Mouse (Mus musculus): ENCODE results near the gene Tmem150b. TPM values are rescaled to one million over a fixed set of nuclear protein-coding genes. Genes with fewer than 3 reads are reported as not detected.

Gene Tmem150b
- 8.1 TPM for polyA plus RNA-seq (2015; fragmentation: Illumina TruSeq; extraction: RNeasy Lipid Tissue Mini Kit (QIAGEN cat#74804); ENCODE audit: insufficient read depth, low replicate concordance)

DNA sequence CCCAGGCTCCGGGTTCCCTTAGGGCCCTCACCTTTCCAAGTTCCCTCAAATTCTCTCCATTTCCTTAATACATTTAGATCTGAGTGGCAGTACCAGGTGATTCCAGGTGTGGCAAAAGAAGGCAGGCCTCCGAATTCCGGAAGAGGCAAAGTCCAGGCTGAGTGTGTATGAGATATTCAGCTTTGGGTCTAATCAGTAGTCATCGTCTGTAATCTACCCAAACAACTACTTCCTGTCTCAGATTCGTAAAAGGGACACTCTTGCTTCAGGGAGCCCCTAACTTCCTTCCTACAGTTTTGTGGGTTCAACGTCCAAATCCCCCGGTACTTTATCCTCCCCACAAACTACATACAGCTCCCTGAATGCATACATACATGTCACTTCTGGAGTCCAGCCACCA, at the start of gene Tmem150b:
Tmem150b (minus strand) TSS at position 81 of the 400 bp plus-strand sequence.

DNA sequence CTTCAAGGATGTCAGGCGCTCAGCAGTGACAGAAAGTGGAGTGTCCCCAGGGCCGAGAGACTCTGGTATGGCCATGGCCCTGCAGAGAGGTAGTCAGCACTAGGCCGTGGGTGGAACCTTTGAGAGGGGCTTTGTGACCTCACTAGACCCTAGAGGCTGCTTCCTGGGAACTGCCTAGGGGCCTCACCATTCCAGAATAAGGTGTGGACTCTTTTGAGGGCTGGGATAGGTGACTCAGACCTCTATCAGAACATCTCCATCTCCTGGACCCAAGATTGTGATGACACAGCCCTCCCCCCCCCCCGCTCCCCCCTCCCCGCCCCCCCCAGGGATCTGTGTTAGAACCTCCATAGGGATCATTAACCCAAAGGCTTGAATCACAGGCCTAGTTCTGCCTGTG, 46.2 kb upstream of the Tmem150b start, which contains the start of gene Fam71e2:
Fam71e2 (minus strand) TSS at position 101 of the 400 bp plus-strand sequence.

DNA sequence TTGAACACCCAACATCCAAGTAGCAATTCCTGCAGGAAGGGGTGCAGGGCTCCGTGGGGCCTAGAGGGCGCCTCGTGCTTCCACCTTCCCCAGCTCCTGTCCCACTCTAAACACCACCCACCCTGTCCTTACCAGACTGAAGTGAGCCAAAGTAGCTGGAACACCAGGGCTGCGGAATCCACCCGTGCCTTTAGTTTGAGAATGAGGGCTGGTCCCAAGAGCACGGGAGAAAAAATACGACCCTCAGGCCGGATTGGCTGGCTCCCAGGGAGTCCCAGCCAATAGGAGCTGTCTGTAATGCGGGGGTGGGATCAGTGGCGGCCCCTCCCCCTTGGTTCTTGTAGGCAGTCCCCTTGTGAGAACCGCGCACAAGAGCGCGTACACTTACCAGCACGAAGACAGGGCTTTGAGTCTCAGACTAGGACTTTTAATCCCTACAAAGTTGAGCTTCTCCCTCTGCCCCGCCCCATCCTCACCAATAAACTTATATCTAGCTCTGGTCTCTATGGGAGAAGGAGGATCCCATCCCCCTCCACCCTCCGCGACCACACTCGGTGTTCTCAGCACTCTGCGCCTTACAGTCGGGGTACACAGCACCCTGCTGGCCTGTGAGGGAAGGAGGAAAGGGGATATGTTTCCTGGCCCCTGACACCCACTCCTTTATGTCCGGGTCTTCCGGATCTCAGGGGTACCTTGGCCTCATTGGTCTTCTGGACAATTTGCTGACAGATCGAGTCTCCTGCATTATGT, 27.9 kb upstream of the Tmem150b start, which contains the start of gene Cox6b2:
Cox6b2 (minus strand) TSS at position 274 of the 750 bp plus-strand sequence.

DNA sequence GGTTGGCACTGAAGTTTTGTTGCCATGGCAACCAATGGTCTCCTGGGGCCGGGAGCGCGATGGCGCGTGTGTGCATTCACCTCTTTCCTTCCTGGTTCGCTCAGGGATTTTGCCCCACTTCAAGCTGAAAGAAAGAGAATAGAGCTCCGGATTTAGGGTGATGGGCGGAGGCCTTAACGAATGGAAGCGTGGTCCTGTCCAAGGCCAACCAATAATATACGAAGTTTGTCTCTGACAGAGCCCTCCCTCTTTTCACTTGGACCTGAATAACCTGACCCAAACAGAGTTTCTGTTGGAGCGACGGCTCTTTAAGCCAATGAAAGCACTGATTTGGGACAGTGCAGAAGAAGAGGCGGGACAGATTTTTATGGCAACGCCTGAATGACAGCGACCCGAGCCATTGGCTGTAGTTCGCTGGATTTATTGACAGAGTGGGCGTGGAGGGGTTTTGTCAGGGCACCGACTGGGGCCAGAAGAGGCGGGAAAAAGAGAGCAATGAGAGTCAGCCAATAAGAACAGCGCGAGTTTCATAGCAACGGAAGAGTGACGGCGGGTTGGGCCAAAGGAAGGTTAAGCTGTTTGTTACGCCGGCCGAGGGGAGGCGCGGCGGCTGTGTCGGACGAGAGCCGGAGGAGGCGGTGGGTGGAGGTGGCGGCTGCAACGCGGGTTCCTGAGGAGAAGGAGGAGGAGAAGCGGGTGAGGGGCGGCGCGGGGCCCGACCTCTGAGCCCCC, 14.7 kb upstream of the Tmem150b start, which contains the start of gene Kmt5c:
Kmt5c (plus strand) TSS at position 572 of the 732 bp plus-strand sequence.

DNA sequence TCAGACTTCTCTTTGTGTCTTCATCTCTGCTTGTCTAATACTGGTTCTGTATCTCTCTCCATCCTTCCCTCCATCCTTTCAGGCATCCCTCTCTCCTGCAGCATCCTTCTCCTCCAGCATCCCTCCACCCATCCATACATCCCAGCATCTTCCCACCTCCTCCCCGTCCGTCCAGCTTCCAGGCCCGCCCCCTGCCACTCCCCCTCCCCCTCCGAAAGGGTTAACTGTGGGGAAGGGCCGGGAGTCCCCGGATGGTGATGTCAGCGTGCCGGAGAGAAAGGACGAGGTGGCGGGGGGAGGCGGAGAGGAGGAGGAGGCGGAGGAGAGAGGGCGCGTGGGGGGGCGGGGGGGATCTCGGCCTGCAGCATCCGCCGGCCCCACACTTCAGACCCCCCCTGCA, 34.7 kb downstream of the Tmem150b start, which contains the start of gene Brsk1:
Brsk1 (plus strand) TSS at position 218 of the 400 bp plus-strand sequence.

DNA sequence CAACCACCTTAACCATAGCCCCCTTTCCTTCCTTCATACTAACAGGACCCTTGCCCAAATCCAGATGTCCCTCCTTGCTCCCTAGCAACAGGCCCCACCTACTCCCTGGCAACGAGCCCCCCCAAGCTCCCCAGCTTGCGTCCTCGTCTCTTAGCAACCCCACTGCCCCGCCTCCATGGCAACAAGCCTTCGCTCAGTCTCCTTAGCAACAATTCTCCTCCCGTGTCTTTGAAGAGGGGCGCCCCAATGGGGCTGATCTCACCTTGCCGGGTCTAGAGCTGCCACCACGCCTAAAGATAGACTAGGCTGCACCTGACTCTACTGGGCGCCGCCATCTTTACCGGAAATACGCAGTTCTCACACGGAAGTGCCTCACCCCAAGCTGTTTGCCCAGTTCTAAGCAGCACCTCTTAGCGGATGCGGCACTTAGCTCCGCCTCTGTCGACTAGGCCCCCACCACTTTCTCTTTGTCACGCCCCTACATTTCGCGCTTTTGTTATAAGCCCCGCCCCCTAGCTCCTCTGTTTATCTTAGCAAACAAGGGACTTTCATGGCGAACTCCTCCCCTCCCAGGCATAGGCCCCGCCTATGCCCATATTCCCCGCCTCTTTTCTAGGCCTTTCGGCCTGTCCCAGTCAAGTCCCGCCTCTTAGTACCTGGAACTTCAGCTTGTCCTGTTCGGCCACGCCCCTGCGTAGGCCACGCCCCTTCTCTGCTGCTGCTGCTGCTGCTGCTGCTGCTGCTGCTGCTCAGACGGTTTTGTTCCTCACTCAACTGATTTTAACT, 40.2 kb downstream of the Tmem150b start, which contains the start of gene Hspbp1:
Hspbp1 (minus strand) TSS at position 437 of the 786 bp plus-strand sequence.

DNA sequence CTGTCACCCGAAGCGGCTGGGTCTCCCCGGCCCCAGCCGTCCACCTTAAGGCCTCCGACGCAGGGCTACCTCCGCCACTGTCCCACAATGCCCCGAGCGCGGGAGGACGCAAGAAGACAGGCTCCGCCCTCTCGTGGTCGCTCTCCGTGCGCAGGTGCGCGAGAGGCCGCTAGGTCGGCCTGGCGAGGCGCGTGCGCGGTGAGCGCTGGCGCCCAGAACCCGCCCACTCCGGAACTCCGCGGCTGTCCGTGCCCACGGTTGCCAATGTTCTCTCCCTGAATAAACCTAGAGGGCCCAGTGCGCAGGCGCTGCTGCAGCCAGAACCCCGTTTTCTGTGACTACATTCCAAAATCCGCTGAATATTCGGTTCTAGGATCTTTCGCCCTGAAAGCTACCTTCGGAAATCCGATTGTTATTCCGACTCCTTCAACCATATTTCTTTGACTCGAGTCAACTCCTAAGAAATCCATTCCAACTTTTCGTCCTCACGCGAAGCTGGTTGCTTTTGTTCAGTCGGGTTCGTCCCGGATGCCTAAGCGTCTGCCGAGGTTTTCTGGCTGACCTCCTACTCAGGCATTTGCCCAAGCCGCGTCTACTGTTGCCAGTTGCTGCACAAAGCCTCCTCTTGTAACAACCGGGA, 66.0 kb downstream of the Tmem150b start, which contains the start of gene Ppp6r1:
Ppp6r1 (minus strand) TSS at position 108 of the 640 bp plus-strand sequence.

Other genes with a start within 250 kb of the Tmem150b start
- gene Ppp1r12c, start 223.6 kb downstream of the Tmem150b start, polyA plus RNA-seq (2015; fragmentation: Illumina TruSeq; extraction: RNeasy Lipid Tissue Mini Kit (QIAGEN cat#74804); ENCODE audit: insufficient read depth, low replicate concordance), result 152 TPM
- gene Tnnt1, start 208.9 kb downstream of the Tmem150b start, polyA plus RNA-seq (2015; fragmentation: Illumina TruSeq; extraction: RNeasy Lipid Tissue Mini Kit (QIAGEN cat#74804); ENCODE audit: insufficient read depth, low replicate concordance), result 4.6 TPM
- 7.0 TPM for gene Tnni3, start 201.0 kb downstream of the Tmem150b start, polyA plus RNA-seq (2015; fragmentation: Illumina TruSeq; extraction: RNeasy Lipid Tissue Mini Kit (QIAGEN cat#74804); ENCODE audit: insufficient read depth, low replicate concordance)
- gene Dnaaf3, start 192.8 kb downstream of the Tmem150b start, polyA plus RNA-seq (2015; fragmentation: Illumina TruSeq; extraction: RNeasy Lipid Tissue Mini Kit (QIAGEN cat#74804); ENCODE audit: insufficient read depth, low replicate concordance), result 2.6 TPM
- 0.18 TPM for gene Syt5, start 177.7 kb downstream of the Tmem150b start, polyA plus RNA-seq (2015; fragmentation: Illumina TruSeq; extraction: RNeasy Lipid Tissue Mini Kit (QIAGEN cat#74804); ENCODE audit: insufficient read depth, low replicate concordance)
- 0.14 TPM for gene Ptprh, start 121.2 kb downstream of the Tmem150b start, polyA plus RNA-seq (2015; fragmentation: Illumina TruSeq; extraction: RNeasy Lipid Tissue Mini Kit (QIAGEN cat#74804); ENCODE audit: insufficient read depth, low replicate concordance)
- gene Tmem86b, start 93.8 kb downstream of the Tmem150b start, polyA plus RNA-seq (2015; fragmentation: Illumina TruSeq; extraction: RNeasy Lipid Tissue Mini Kit (QIAGEN cat#74804); ENCODE audit: insufficient read depth, low replicate concordance), result 12.5 TPM
- 69.8 TPM for gene Ppp6r1, start 66.2 kb downstream of the Tmem150b start, polyA plus RNA-seq (2015; fragmentation: Illumina TruSeq; extraction: RNeasy Lipid Tissue Mini Kit (QIAGEN cat#74804); ENCODE audit: insufficient read depth, low replicate concordance)
- gene Hspbp1, start 40.2 kb downstream of the Tmem150b start, polyA plus RNA-seq (2015; fragmentation: Illumina TruSeq; extraction: RNeasy Lipid Tissue Mini Kit (QIAGEN cat#74804); ENCODE audit: insufficient read depth, low replicate concordance), result 4.8 TPM
- 0.57 TPM for gene Brsk1, start 34.6 kb downstream of the Tmem150b start, polyA plus RNA-seq (2015; fragmentation: Illumina TruSeq; extraction: RNeasy Lipid Tissue Mini Kit (QIAGEN cat#74804); ENCODE audit: insufficient read depth, low replicate concordance)
- 30.4 TPM for gene Kmt5c, start 14.9 kb upstream of the Tmem150b start, polyA plus RNA-seq (2015; fragmentation: Illumina TruSeq; extraction: RNeasy Lipid Tissue Mini Kit (QIAGEN cat#74804); ENCODE audit: insufficient read depth, low replicate concordance)
- gene Cox6b2, start 27.8 kb upstream of the Tmem150b start, polyA plus RNA-seq (2015; fragmentation: Illumina TruSeq; extraction: RNeasy Lipid Tissue Mini Kit (QIAGEN cat#74804); ENCODE audit: insufficient read depth, low replicate concordance), result 5.1 TPM
- gene Fam71e2, start 46.1 kb upstream of the Tmem150b start, polyA plus RNA-seq (2015; fragmentation: Illumina TruSeq; extraction: RNeasy Lipid Tissue Mini Kit (QIAGEN cat#74804); ENCODE audit: insufficient read depth, low replicate concordance), result not detected
- 0.11 TPM for gene Il11, start 57.6 kb upstream of the Tmem150b start, polyA plus RNA-seq (2015; fragmentation: Illumina TruSeq; extraction: RNeasy Lipid Tissue Mini Kit (QIAGEN cat#74804); ENCODE audit: insufficient read depth, low replicate concordance)
- not detected for gene Tmem190, start 57.7 kb upstream of the Tmem150b start, polyA plus RNA-seq (2015; fragmentation: Illumina TruSeq; extraction: RNeasy Lipid Tissue Mini Kit (QIAGEN cat#74804); ENCODE audit: insufficient read depth, low replicate concordance)
- gene Tmem238, start 64.4 kb upstream of the Tmem150b start, polyA plus RNA-seq (2015; fragmentation: Illumina TruSeq; extraction: RNeasy Lipid Tissue Mini Kit (QIAGEN cat#74804); ENCODE audit: insufficient read depth, low replicate concordance), result 1.6 TPM
- gene Rpl28, start 67.6 kb upstream of the Tmem150b start, polyA plus RNA-seq (2015; fragmentation: Illumina TruSeq; extraction: RNeasy Lipid Tissue Mini Kit (QIAGEN cat#74804); ENCODE audit: insufficient read depth, low replicate concordance), result 457 TPM
- gene Ube2s, start 87.3 kb upstream of the Tmem150b start, polyA plus RNA-seq (2015; fragmentation: Illumina TruSeq; extraction: RNeasy Lipid Tissue Mini Kit (QIAGEN cat#74804); ENCODE audit: insufficient read depth, low replicate concordance), result 78.0 TPM
- gene Shisa7, start 119.4 kb upstream of the Tmem150b start, polyA plus RNA-seq (2015; fragmentation: Illumina TruSeq; extraction: RNeasy Lipid Tissue Mini Kit (QIAGEN cat#74804); ENCODE audit: insufficient read depth, low replicate concordance), result 0.07 TPM
- gene Isoc2b, start 145.0 kb upstream of the Tmem150b start, polyA plus RNA-seq (2015; fragmentation: Illumina TruSeq; extraction: RNeasy Lipid Tissue Mini Kit (QIAGEN cat#74804); ENCODE audit: insufficient read depth, low replicate concordance), result 9.3 TPM
- 4.7 TPM for gene Isoc2a, start 151.9 kb upstream of the Tmem150b start, polyA plus RNA-seq (2015; fragmentation: Illumina TruSeq; extraction: RNeasy Lipid Tissue Mini Kit (QIAGEN cat#74804); ENCODE audit: insufficient read depth, low replicate concordance)
- not detected for gene Gm36210, start 181.3 kb upstream of the Tmem150b start, polyA plus RNA-seq (2015; fragmentation: Illumina TruSeq; extraction: RNeasy Lipid Tissue Mini Kit (QIAGEN cat#74804); ENCODE audit: insufficient read depth, low replicate concordance)
- 1.1 TPM for gene Zfp628, start 190.0 kb upstream of the Tmem150b start, polyA plus RNA-seq (2015; fragmentation: Illumina TruSeq; extraction: RNeasy Lipid Tissue Mini Kit (QIAGEN cat#74804); ENCODE audit: insufficient read depth, low replicate concordance)
- 2.1 TPM for gene Nat14, start 196.8 kb upstream of the Tmem150b start, polyA plus RNA-seq (2015; fragmentation: Illumina TruSeq; extraction: RNeasy Lipid Tissue Mini Kit (QIAGEN cat#74804); ENCODE audit: insufficient read depth, low replicate concordance)
- 1.2 TPM for gene Ssc5d, start 200.5 kb upstream of the Tmem150b start, polyA plus RNA-seq (2015; fragmentation: Illumina TruSeq; extraction: RNeasy Lipid Tissue Mini Kit (QIAGEN cat#74804); ENCODE audit: insufficient read depth, low replicate concordance)
- gene Sbk2, start 239.2 kb upstream of the Tmem150b start, polyA plus RNA-seq (2015; fragmentation: Illumina TruSeq; extraction: RNeasy Lipid Tissue Mini Kit (QIAGEN cat#74804); ENCODE audit: insufficient read depth, low replicate concordance), result 0.76 TPM
- gene Sbk3, start 245.9 kb upstream of the Tmem150b start, polyA plus RNA-seq (2015; fragmentation: Illumina TruSeq; extraction: RNeasy Lipid Tissue Mini Kit (QIAGEN cat#74804); ENCODE audit: insufficient read depth, low replicate concordance), result not detected